Mouse (Mus musculus) intestine, embryonic 14.5 days (tissue): ENCODE results near the gene Gm45716. TPM values are rescaled to one million over a fixed set of nuclear protein-coding genes. Genes with fewer than 3 reads are reported as not detected.

Experiments used
- ATAC-seq: fragments of 200-750 bp; cut with Nextera tagmentation; replicated peaks from 2 replicates; pipeline ENCODE4 v1.8.0; 2017; ENCODE audit warnings: low read depth, moderate number of reproducible peaks, moderate TSS enrichment, moderate library complexity; ENCODE audit not compliant: low FRiP score, low TSS enrichment
- DNase-seq: peaks from one replicate; pipeline ENCODE4 v3.0.0-alpha.2; 2018; ENCODE audit warnings: low spot score
- H3K27ac ChIP-seq: fragments of 300-500 bp; sonication (generic); 2 replicates; pipeline ENCODE4 v1.5.1; 2014; ENCODE audit warnings: low read depth, mild to moderate bottlenecking, control low read depth
- H3K27me3 ChIP-seq: fragments of 300-500 bp; sonication (generic); replicated peaks from 2 replicates; pipeline ENCODE4 v1.6.1; 2014; ENCODE audit warnings: low read length, control low read depth; ENCODE audit not compliant: control insufficient read depth, insufficient read depth
- H3K36me3 ChIP-seq: fragments of 300-500 bp; sonication (generic); 2 replicates; pipeline ENCODE4 v1.6.1; 2014; ENCODE audit warnings: low read length, control low read depth; ENCODE audit not compliant: control insufficient read depth, insufficient read depth
- H3K4me1 ChIP-seq: fragments of 300-500 bp; sonication (generic); replicated peaks from 2 replicates; pipeline ENCODE4 v1.6.1; 2014; ENCODE audit warnings: low read length, control low read depth, mixed read lengths; ENCODE audit not compliant: control insufficient read depth, insufficient read depth
- H3K4me2 ChIP-seq: fragments of 300-500 bp; sonication (generic); 2 replicates; pipeline ENCODE4 v1.6.1; 2014; ENCODE audit warnings: low read length
- H3K4me3 ChIP-seq: fragments of 300-500 bp; sonication (generic); 2 replicates; pipeline ENCODE4 v1.5.1; 2014; ENCODE audit warnings: low read depth, low read length, control low read depth, mixed read lengths
- H3K9ac ChIP-seq: fragments of 300-500 bp; sonication (generic); 2 replicates; pipeline ENCODE4 v1.6.1; 2014; ENCODE audit warnings: mild to moderate bottlenecking, low read length
- H3K9me3 ChIP-seq: fragments of 300-500 bp; sonication (generic); 2 replicates; pipeline ENCODE4 v1.6.1; 2016; ENCODE audit warnings: low read length, control low read depth; ENCODE audit not compliant: control insufficient read depth
- WGBS: fragments of 180-500 bp; shearing (Covaris S2); extraction: QIAGEN DNeasy Blood & Tissue Kit; methylation state at CpG from one replicate; pipeline ENCODE4 v1.1.7; 2014; 5-methylcytosine and 5-hydroxymethylcytosine counted together
- polyA plus RNA-seq: library from polyadenylated mRNA; unstranded; fragments of >200 nt; fragmentation: Nextera tagmentation; extraction: Ambion mirVana; gene quantifications from 2 replicates; pipeline ENCODE4 v1.2.1, GENCODE M21; 2014

Gene Gm45716
- polyA plus RNA-seq, 1 experiment from 2014 or later: 13.2 TPM

DNA sequence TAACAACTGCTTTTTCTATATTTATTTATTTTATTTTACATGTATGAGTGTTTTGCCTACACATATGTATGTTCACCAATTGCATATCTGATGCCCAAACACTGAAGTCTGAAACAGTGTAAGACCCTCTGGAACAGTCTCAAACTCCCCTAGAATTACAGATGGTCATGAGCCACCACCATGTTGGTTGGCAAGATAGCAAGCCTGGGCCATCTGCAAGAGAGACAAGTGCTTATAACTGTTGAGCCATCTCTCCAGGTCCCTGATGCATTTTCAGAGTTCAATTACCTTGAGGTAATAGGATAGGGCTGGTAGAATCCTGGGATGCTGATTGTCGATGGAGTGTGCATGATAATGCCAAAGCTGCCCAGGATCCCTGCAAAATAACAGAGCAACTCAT, 7.5 kb downstream of the Gm45716 start:
- peaks cover 3% of the 10 kb centered on the region; the same call in 1 of the 2 replicates for H3K4me1 ChIP-seq
- no peaks in the 10 kb centered on the region for H3K36me3 ChIP-seq
- H3K27ac ChIP-seq: no peak overlapping the region
- no peaks in the 10 kb centered on the region for H3K27me3 ChIP-seq
- no peak overlapping the region for H3K4me3 ChIP-seq
- DNase-seq: no peak
- H3K9me3 ChIP-seq: no peaks in the 10 kb centered on the region
- H3K9ac ChIP-seq: no peak overlapping the region
- no peak for ATAC-seq
- no peak overlapping the region for H3K4me2 ChIP-seq
- WGBS: 73% methylated on average over 1 of the region's 1 CpGs

- Histone ChIP-seq H3K4me2 (no peak overlapping the region), H3K36me3 (no peaks in the 10 kb centered on the region), H3K4me3 (no peak overlapping the region), H3K9ac (no peak overlapping the region), H3K4me1 (peaks cover 3% of the 10 kb centered on the region; the same call in 1 of the 2 replicates), H3K27me3 (no peaks in the 10 kb centered on the region), H3K9me3 (no peaks in the 10 kb centered on the region), H3K27ac (no peak overlapping the region)
- DNase-seq (no peak), ATAC-seq (no peak)
- 63% methylated on average over 11 of the region's 11 CpGs for WGBS
Measured at GRCm38 (mm10) chr11:90195756-90196520, 8.5 kb downstream of the Gm45716 start.

DNA sequence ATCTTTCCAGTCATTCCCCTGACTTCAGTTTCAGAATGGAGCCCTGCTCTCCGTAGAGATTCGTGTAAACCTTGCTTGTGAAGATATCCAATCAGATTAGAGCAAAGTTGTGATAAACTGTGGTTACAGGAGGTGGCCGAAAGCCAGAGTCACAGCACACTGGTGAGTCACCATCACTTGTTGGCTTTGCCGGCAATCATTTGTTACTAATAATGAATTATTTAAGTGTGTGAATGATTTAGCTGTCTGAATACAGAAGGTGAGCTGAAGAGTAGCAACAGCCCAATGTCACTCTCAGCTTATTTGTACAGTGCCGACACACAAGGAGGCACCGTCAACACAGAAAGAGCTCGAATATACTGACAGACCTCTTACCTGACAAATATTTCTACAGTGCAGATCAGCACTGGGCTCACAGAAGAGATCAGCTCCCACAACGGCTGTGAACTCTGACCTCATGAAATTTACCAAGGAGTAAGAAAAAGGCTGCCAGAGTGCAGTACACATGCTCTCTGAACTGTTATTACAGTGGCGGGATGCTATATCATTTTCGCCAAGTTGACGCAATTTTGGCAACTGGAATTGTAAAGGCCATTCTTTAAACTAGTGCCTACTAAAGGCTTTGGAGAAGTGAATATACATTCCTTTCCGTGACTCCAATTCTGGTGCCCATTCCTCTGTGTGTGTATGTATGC, 9.2 kb downstream of the Gm45716 start:
- ATAC-seq (no peak), DNase-seq (no peak)
- 70% methylated on average over 12 of the region's 12 CpGs for WGBS
- H3K9me3 ChIP-seq: no peaks in the 10 kb centered on the region
- H3K4me2 ChIP-seq: no peak overlapping the region
- H3K27ac ChIP-seq: no peak overlapping the region
- no peak overlapping the region for H3K9ac ChIP-seq
- H3K36me3 ChIP-seq: no peaks in the 10 kb centered on the region
- no peak overlapping the region for H3K4me3 ChIP-seq
- H3K27me3 ChIP-seq: no peaks in the 10 kb centered on the region
- peaks cover 3% of the 10 kb centered on the region; the same call in 1 of the 2 replicates for H3K4me1 ChIP-seq

- WGBS: 56% methylated on average over 5 of the region's 5 CpGs
Measured at GRCm38 (mm10) chr11:90198048-90198447, 10.6 kb downstream of the Gm45716 start.

GRCm38 (mm10) chr11:90200826-90201225, 13.3 kb downstream of the Gm45716 start:
- Histone ChIP-seq H3K4me2 (no peak overlapping the region), H3K4me3 (no peak overlapping the region), H3K27me3 (no peaks in the 10 kb centered on the region), H3K4me1 (peaks cover 1% of the 10 kb centered on the region; the same call in 1 of the 2 replicates), H3K27ac (no peak overlapping the region), H3K9me3 (no peaks in the 10 kb centered on the region), H3K36me3 (no peaks in the 10 kb centered on the region), H3K9ac (no peak overlapping the region)
- ATAC-seq (no peak), DNase-seq (no peak)
- WGBS: 90% methylated on average over 2 of the region's 2 CpGs

More at GRCm38 (mm10) chr11:90198048-90198447, 10.6 kb downstream of the Gm45716 start:
- Histone ChIP-seq H3K4me3 (no peak overlapping the region), H3K4me2 (no peak overlapping the region), H3K27me3 (no peaks in the 10 kb centered on the region), H3K36me3 (no peaks in the 10 kb centered on the region), H3K4me1 (peaks cover 3% of the 10 kb centered on the region; the same call in 1 of the 2 replicates), H3K9me3 (no peaks in the 10 kb centered on the region), H3K27ac (no peak overlapping the region), H3K9ac (no peak overlapping the region)
- ATAC-seq: no peak
- DNase-seq: no peak

DNA sequence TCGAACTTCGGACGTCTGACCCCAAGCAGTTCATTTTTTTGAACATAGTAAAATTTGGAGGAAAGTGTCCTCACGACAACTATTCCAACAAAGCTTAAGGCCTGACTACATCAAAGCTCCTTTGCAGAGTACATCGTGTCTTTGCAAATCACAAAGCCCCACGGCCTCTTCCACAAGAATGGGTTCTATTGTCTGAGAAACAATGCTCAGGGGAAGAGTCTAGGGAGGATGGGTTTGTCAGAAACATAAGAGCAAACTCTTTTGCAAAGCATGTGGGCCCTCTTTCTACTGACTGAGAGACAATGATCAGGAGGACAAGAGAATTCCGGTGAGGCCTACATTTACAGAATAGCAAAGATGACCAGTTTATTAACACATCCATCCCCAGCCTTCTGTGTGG, 26.8 kb downstream of the Gm45716 start:
- Histone ChIP-seq H3K9me3 (0 out of 2 replicates have a peak, but pooled peaks cover 3% of the 10 kb centered on the region), H3K36me3 (no peaks in the 10 kb centered on the region), H3K27ac (no peak overlapping the region), H3K4me1 (no peaks in the 10 kb centered on the region), H3K4me3 (no peak overlapping the region), H3K9ac (no peak overlapping the region), H3K27me3 (no peaks in the 10 kb centered on the region), H3K4me2 (no peak overlapping the region)
- no peak for ATAC-seq
- 76% methylated on average over 7 of the region's 7 CpGs for WGBS
- DNase-seq: no peak

GRCm38 (mm10) chr11:90220022-90220645, 32.7 kb downstream of the Gm45716 start:
- no peaks in the 10 kb centered on the region for H3K27me3 ChIP-seq
- no peak overlapping the region for H3K9ac ChIP-seq
- WGBS: 76% methylated on average over 6 of the region's 6 CpGs
- H3K4me2 ChIP-seq: no peak overlapping the region
- H3K9me3 ChIP-seq: no peaks in the 10 kb centered on the region
- DNase-seq (no peak), ATAC-seq (no peak)
- no peak overlapping the region for H3K27ac ChIP-seq
- no peak overlapping the region for H3K4me3 ChIP-seq
- H3K4me1 ChIP-seq: peaks cover 10% of the 10 kb centered on the region
- H3K36me3 ChIP-seq: no peaks in the 10 kb centered on the region

- DNase-seq (no peak), ATAC-seq (no peak)
- H3K9ac ChIP-seq: no peak overlapping the region
- no peaks in the 10 kb centered on the region for H3K36me3 ChIP-seq
- peaks cover 12% of the 10 kb centered on the region for H3K4me1 ChIP-seq
- no peak overlapping the region for H3K4me2 ChIP-seq
- 0 out of 2 replicates have a peak overlapping the region, but pooled peaks have one; percentile 23 for H3K27ac ChIP-seq
- WGBS: 23% methylated on average over 2 of the region's 2 CpGs
- H3K4me3 ChIP-seq: no peak overlapping the region
- H3K9me3 ChIP-seq: no peaks in the 10 kb centered on the region
- no peaks in the 10 kb centered on the region for H3K27me3 ChIP-seq
Measured at GRCm38 (mm10) chr11:90220750-90221149, 33.3 kb downstream of the Gm45716 start.
